Comparison of ENCODE assay signal across 8 mouse cellular contexts in genomic region chr2:152615563-152615962, GRCm38 (mm10). TPM values are rescaled to one million over a fixed set of nuclear protein-coding genes. Genes with fewer than 3 reads are reported as not detected.
DNase-seq lines count a peak whose midpoint lies in the region; ATAC-seq and TF ChIP-seq lines count a peak whose summit lies in the region.

No protein-coding gene starts in this region.

- no peak overlapping the region for H3K4me3 ChIP-seq in kidney, postnatal 0 days (replicated peaks; ENCODE audit: low read depth, low read length)
- H3K4me3 ChIP-seq in liver, embryonic 13.5 days (replicated peaks): no peak overlapping the region
- no peak overlapping the region for H3K4me3 ChIP-seq in neural tube, embryonic 14.5 days (ENCODE audit: low read depth, low read length)

- peak; percentile 80 for ATAC-seq in granulocyte monocyte progenitor cell, adult 5-6 weeks (replicated peaks; ENCODE audit: poor library complexity, severe bottlenecking)
- peak; percentile 69 for ATAC-seq in kidney, postnatal 0 days (replicated peaks; ENCODE audit: low FRiP score, low read depth)
- no peak for ATAC-seq in liver, embryonic 13.5 days (ENCODE audit: low read depth)
- ATAC-seq in neural tube, embryonic 14.5 days (ENCODE audit: low read depth): peak; percentile 69; the same call in 1 of the 2 replicates
- ATAC-seq in inflammation-experienced regulatory T-cells, adult 6 months: no peak

- 6% methylated on average over 7 of the region's 7 CpGs for WGBS in kidney, postnatal 0 days
- 8% methylated on average over 7 of the region's 7 CpGs for WGBS in liver, embryonic 13.5 days (ENCODE audit: insufficient replicate concordance)
- WGBS in neural tube, embryonic 14.5 days: 9% methylated on average over 7 of the region's 7 CpGs

- no peaks in the 10 kb centered on the region for H3K9me3 ChIP-seq in kidney, postnatal 0 days (replicated peaks; ENCODE audit: low read length)
- H3K9me3 ChIP-seq in liver, embryonic 13.5 days (replicated peaks): no peaks in the 10 kb centered on the region
- no peaks in the 10 kb centered on the region for H3K9me3 ChIP-seq in neural tube, embryonic 14.5 days (ENCODE audit: control insufficient read depth, low read length)

- no peak overlapping the region for H3K27ac ChIP-seq in kidney, postnatal 0 days
- no peak overlapping the region for H3K27ac ChIP-seq in liver, embryonic 13.5 days
- H3K27ac ChIP-seq in neural tube, embryonic 14.5 days (ENCODE audit: low read depth, low read length): no peak overlapping the region

- peak; percentile 41 to 46 for DNase-seq in B cell, adult 2 months
- DNase-seq in MEL-GATA-1-ER (ENCODE audit: extremely low read depth, low read depth): peak; percentile 59
- peak; percentile 71 to 85 for DNase-seq in cerebellum, postnatal 10 days
- DNase-seq in kidney, postnatal 0 days (ENCODE audit: low spot score): peak; percentile 96
- peak; percentile 10 for DNase-seq in liver, embryonic 13.5 days

- H3K36me3 ChIP-seq in kidney, postnatal 0 days (ENCODE audit: insufficient read depth, low read length): no peaks in the 10 kb centered on the region
- H3K36me3 ChIP-seq in liver, embryonic 13.5 days: no peaks in the 10 kb centered on the region
- no peaks in the 10 kb centered on the region for H3K36me3 ChIP-seq in neural tube, embryonic 14.5 days (ENCODE audit: control insufficient read depth, insufficient read depth, low read length)

- no peak overlapping the region for H3K9ac ChIP-seq in kidney, postnatal 0 days (ENCODE audit: low read depth, low read length)
- H3K9ac ChIP-seq in liver, embryonic 13.5 days: no peak overlapping the region
- no peak overlapping the region for H3K9ac ChIP-seq in neural tube, embryonic 14.5 days (replicated peaks; ENCODE audit: low read depth, low read length)

- H3K4me2 ChIP-seq in kidney, postnatal 0 days (ENCODE audit: low read length): no peak overlapping the region
- no peak overlapping the region for H3K4me2 ChIP-seq in liver, embryonic 13.5 days
- H3K4me2 ChIP-seq in neural tube, embryonic 14.5 days (ENCODE audit: low read depth, low read length): no peak overlapping the region

- no peaks in the 10 kb centered on the region for H3K27me3 ChIP-seq in kidney, postnatal 0 days (ENCODE audit: insufficient read depth, low read length)
- no peaks in the 10 kb centered on the region for H3K27me3 ChIP-seq in liver, embryonic 13.5 days
- H3K27me3 ChIP-seq in neural tube, embryonic 14.5 days (ENCODE audit: control insufficient read depth, insufficient read depth, low read length): no peaks in the 10 kb centered on the region

- no peaks in the 10 kb centered on the region for H3K4me1 ChIP-seq in kidney, postnatal 0 days (replicated peaks; ENCODE audit: insufficient read depth, low read length)
- no peaks in the 10 kb centered on the region for H3K4me1 ChIP-seq in liver, embryonic 13.5 days (replicated peaks)
- no peaks in the 10 kb centered on the region for H3K4me1 ChIP-seq in neural tube, embryonic 14.5 days (ENCODE audit: control insufficient read depth, insufficient read depth, low read length)

- peak; percentile 97 for TF ChIP-seq CTCF in kidney, postnatal 0 days (IDR thresholded peaks at IDR 0.05; ENCODE audit: low read depth)

RNA-seq across cellular contexts. Expression of gene Defb25, which starts 7.3 kb away (rescaled TPM):
- not detected in 2 replicates for total RNA-seq in granulocyte monocyte progenitor cell, adult 5-6 weeks (2014; fragmentation: Nextera tagmentation)
- not detected in 2 replicates for total RNA-seq in granulocyte monocyte progenitor cell, adult 5-6 weeks (2017)
- polyA plus RNA-seq in kidney, postnatal 0 days (2015; fragmentation: Nextera tagmentation; extraction: Ambion mirVana): 26.4 and 39.6 TPM in 2 replicates
- polyA plus RNA-seq in liver, embryonic 13.5 days (2015; fragmentation: Nextera tagmentation; extraction: Ambion mirVana): not detected in 2 replicates
- not detected in 2 replicates for polyA plus RNA-seq in neural tube, embryonic 14.5 days (2014; fragmentation: Nextera tagmentation; extraction: Ambion mirVana)
- polyA plus RNA-seq in inflammation-experienced regulatory T-cells, adult 6 months (2017; shearing (Covaris generic)): 1 to 10 TPM in 1 of 3 experiments, not detected in 2; 1.4 TPM

RNA-seq across cellular contexts. Expression of gene Rem1, which starts 11.2 kb away (rescaled TPM):
- total RNA-seq in granulocyte monocyte progenitor cell, adult 5-6 weeks (2014; fragmentation: Nextera tagmentation): 0.45 TPM in 1 of 2 replicates, not detected in the other
- not detected in 2 replicates for total RNA-seq in granulocyte monocyte progenitor cell, adult 5-6 weeks (2017)
- polyA plus RNA-seq in kidney, postnatal 0 days (2015; fragmentation: Nextera tagmentation; extraction: Ambion mirVana): 48.3 and 55.1 TPM in 2 replicates
- polyA plus RNA-seq in liver, embryonic 13.5 days (2015; fragmentation: Nextera tagmentation; extraction: Ambion mirVana): 0.89 and 0.95 TPM in 2 replicates
- 0.33 TPM in 1 of 2 replicates, not detected in the other for polyA plus RNA-seq in neural tube, embryonic 14.5 days (2014; fragmentation: Nextera tagmentation; extraction: Ambion mirVana)
- not detected for polyA plus RNA-seq in inflammation-experienced regulatory T-cells, adult 6 months (2017; shearing (Covaris generic))

RNA-seq across cellular contexts. Expression of gene Defb36, which starts 11.4 kb away (rescaled TPM):
- not detected in 2 replicates for total RNA-seq in granulocyte monocyte progenitor cell, adult 5-6 weeks (2014; fragmentation: Nextera tagmentation)
- total RNA-seq in granulocyte monocyte progenitor cell, adult 5-6 weeks (2017): not detected in 2 replicates
- 2.1 and 3.6 TPM in 2 replicates for polyA plus RNA-seq in kidney, postnatal 0 days (2015; fragmentation: Nextera tagmentation; extraction: Ambion mirVana)
- polyA plus RNA-seq in liver, embryonic 13.5 days (2015; fragmentation: Nextera tagmentation; extraction: Ambion mirVana): not detected in 2 replicates
- not detected in 2 replicates for polyA plus RNA-seq in neural tube, embryonic 14.5 days (2014; fragmentation: Nextera tagmentation; extraction: Ambion mirVana)
- polyA plus RNA-seq in inflammation-experienced regulatory T-cells, adult 6 months (2017; shearing (Covaris generic)): not detected

RNA-seq across cellular contexts. Expression of gene Defb45, which starts 16.4 kb away (rescaled TPM):
- total RNA-seq in granulocyte monocyte progenitor cell, adult 5-6 weeks (2014; fragmentation: Nextera tagmentation): not detected in 2 replicates
- total RNA-seq in granulocyte monocyte progenitor cell, adult 5-6 weeks (2017): not detected in 2 replicates
- polyA plus RNA-seq in kidney, postnatal 0 days (2015; fragmentation: Nextera tagmentation; extraction: Ambion mirVana): not detected in 2 replicates
- not detected in 2 replicates for polyA plus RNA-seq in liver, embryonic 13.5 days (2015; fragmentation: Nextera tagmentation; extraction: Ambion mirVana)
- polyA plus RNA-seq in neural tube, embryonic 14.5 days (2014; fragmentation: Nextera tagmentation; extraction: Ambion mirVana): not detected in 2 replicates
- not detected for polyA plus RNA-seq in inflammation-experienced regulatory T-cells, adult 6 months (2017; shearing (Covaris generic))

RNA-seq across cellular contexts. Expression of gene Defb19, which starts 35.5 kb away (rescaled TPM):
- total RNA-seq in granulocyte monocyte progenitor cell, adult 5-6 weeks (2014; fragmentation: Nextera tagmentation): not detected in 2 replicates
- not detected in 2 replicates for total RNA-seq in granulocyte monocyte progenitor cell, adult 5-6 weeks (2017)
- polyA plus RNA-seq in kidney, postnatal 0 days (2015; fragmentation: Nextera tagmentation; extraction: Ambion mirVana): 120 and 136 TPM in 2 replicates
- polyA plus RNA-seq in liver, embryonic 13.5 days (2015; fragmentation: Nextera tagmentation; extraction: Ambion mirVana): not detected in 2 replicates
- not detected in 2 replicates for polyA plus RNA-seq in neural tube, embryonic 14.5 days (2014; fragmentation: Nextera tagmentation; extraction: Ambion mirVana)
- polyA plus RNA-seq in inflammation-experienced regulatory T-cells, adult 6 months (2017; shearing (Covaris generic)): not detected

Comparison
In these comparisons a context has a peak if more than half of its experiments do, and no peak if none do; other contexts are left out.
1. DNase-seq: peak in every context shown above with its lines; median percentile 96 in kidney, postnatal 0 days; 78 in cerebellum, postnatal 10 days; 59 in MEL-GATA-1-ER; 44 in B cell, adult 2 months; 10 in liver, embryonic 13.5 days.
2. ATAC-seq: peak in granulocyte monocyte progenitor cell, adult 5-6 weeks (single experiment), kidney, postnatal 0 days (single experiment) and neural tube, embryonic 14.5 days (single experiment); none in liver, embryonic 13.5 days (single experiment) and inflammation-experienced regulatory T-cells, adult 6 months (single experiment).
3. RNA of gene Defb25, which starts 7.3 kb away (polyA plus RNA-seq): 26.4 to 39.6 TPM in kidney, postnatal 0 days; not detected in liver, embryonic 13.5 days, not detected in neural tube, embryonic 14.5 days and 1.4 TPM in inflammation-experienced regulatory T-cells, adult 6 months; every median in the first group is over 10 times any median in the second.
4. RNA of gene Rem1, which starts 11.2 kb away (polyA plus RNA-seq): 48.3 to 55.1 TPM in kidney, postnatal 0 days; 0.89 to 0.95 TPM in liver, embryonic 13.5 days, not detected in inflammation-experienced regulatory T-cells, adult 6 months and 0.33 TPM in neural tube, embryonic 14.5 days; every median in the first group is over 10 times any median in the second.